Mouse (Mus musculus) midbrain, postnatal 0 days (tissue): Measurements from ENCODE around the gene Cab39l. TPM values are rescaled to one million over a fixed set of nuclear protein-coding genes. Genes with fewer than 3 reads are reported as not detected.
A peak's percentile ranks its signal among the peaks of the same experiment; 100 is the strongest.

Source experiments
- ATAC-seq: fragments of 200-750 bp; cut with Nextera tagmentation; 2 replicates; pipeline ENCODE4 v1.8.0; 2017; ENCODE audit warnings: moderate number of reproducible peaks, mild to moderate bottlenecking, moderate TSS enrichment, moderate library complexity; ENCODE audit not compliant: low FRiP score
- DNase-seq: peaks from one replicate; pipeline ENCODE4 v3.0.0-alpha.2; 2015; ENCODE audit warnings: low spot score
- H3K27ac ChIP-seq: fragments of 300-500 bp; sonication (generic); 2 replicates; pipeline ENCODE4 v1.5.1; 2014; ENCODE audit warnings: low read depth, mild to moderate bottlenecking, low read length, mixed read lengths
- H3K27me3 ChIP-seq: fragments of 300-500 bp; sonication (generic); 2 replicates; pipeline ENCODE4 v1.6.1; 2014; ENCODE audit warnings: low read length, control low read depth, mixed read lengths; ENCODE audit not compliant: insufficient read depth
- H3K36me3 ChIP-seq: fragments of 300-500 bp; sonication (generic); 2 replicates; pipeline ENCODE4 v1.6.1; 2014; ENCODE audit warnings: low read length, control low read depth, mixed read lengths; ENCODE audit not compliant: insufficient read depth
- H3K4me1 ChIP-seq: fragments of 300-500 bp; sonication (generic); 2 replicates; pipeline ENCODE4 v1.6.1; 2014; ENCODE audit warnings: mild to moderate bottlenecking, control low read depth, antibody characterized with exemption, low read length, mixed read lengths; ENCODE audit not compliant: insufficient read depth
- H3K4me2 ChIP-seq: fragments of 300-500 bp; sonication (generic); 2 replicates; pipeline ENCODE4 v1.6.1; 2014; ENCODE audit warnings: low read depth, mild to moderate bottlenecking, low read length, mixed read lengths; ENCODE audit not compliant: poor library complexity, severe bottlenecking
- H3K4me3 ChIP-seq: fragments of 300-500 bp; sonication (generic); 2 replicates; pipeline ENCODE4 v1.5.1; 2014; ENCODE audit warnings: low read depth, mild to moderate bottlenecking, low read length, moderate library complexity
- H3K9ac ChIP-seq: fragments of 300-500 bp; sonication (generic); replicated peaks from 2 replicates; pipeline ENCODE4 v1.6.1; 2014; ENCODE audit warnings: mild to moderate bottlenecking, low read length, moderate library complexity, mixed read lengths; ENCODE audit not compliant: poor library complexity, severe bottlenecking
- H3K9me3 ChIP-seq: fragments of 300-500 bp; sonication (generic); 2 replicates; pipeline ENCODE4 v1.6.1; 2016; ENCODE audit warnings: low read length, control low read depth
- CTCF ChIP-seq: IDR thresholded peaks from 2 replicates; pipeline ENCODE4 v1.5.1; 2016; ENCODE audit warnings: antibody characterized with exemption, mild to moderate bottlenecking
- WGBS: fragments of 180-500 bp; shearing (Covaris S2); extraction: QIAGEN DNeasy Blood & Tissue Kit; methylation state at CpG from one replicate; pipeline ENCODE4 v1.1.7; 2014; 5-methylcytosine and 5-hydroxymethylcytosine counted together
- polyA plus RNA-seq: library from polyadenylated mRNA; unstranded; fragments of >200 nt; fragmentation: Nextera tagmentation; extraction: Ambion mirVana; gene quantifications from 2 replicates; pipeline ENCODE4 v1.2.1, GENCODE M21; 2015
- total RNA-seq: library from RNA; depleted of rRNA; stranded (reverse); fragments of >200 nt; gene quantifications from 2 replicates; pipeline ENCODE4 v1.2.3, GENCODE M21; 2014

Gene Cab39l
- total and polyA plus RNA-seq, 2 experiments from 2014 or later = 15.1 to 26.5 TPM

- Histone ChIP-seq H3K4me1 (no peaks in the 10 kb centered on the region), H3K27ac (no peak overlapping the region), H3K4me2 (no peak overlapping the region), H3K36me3 (no peaks in the 10 kb centered on the region), H3K9ac (no peak overlapping the region), H3K9me3 (no peaks in the 10 kb centered on the region), H3K4me3 (no peak overlapping the region), H3K27me3 (no peaks in the 10 kb centered on the region)
- WGBS = 92% methylated on average over 8 of the region's 8 CpGs
- DNase-seq = no peak
- TF ChIP-seq CTCF = no peak
- ATAC-seq = no peak
These were observed 114.2 kb downstream of the Cab39l start for GRCm38 (mm10) chr14:59555018-59555417.

- no peaks in the 10 kb centered on the region for H3K4me1 ChIP-seq
- TF ChIP-seq CTCF = peak; percentile 89
- peak; percentile 32; the same call in 1 of the 2 replicates for ATAC-seq
- H3K27ac ChIP-seq = no peak overlapping the region
- DNase-seq = peak; percentile 77
- H3K9ac ChIP-seq = no peak overlapping the region
- no peaks in the 10 kb centered on the region for H3K9me3 ChIP-seq
- WGBS = 61% methylated on average over 13 of the region's 13 CpGs
- no peak overlapping the region for H3K4me2 ChIP-seq
- no peak overlapping the region for H3K4me3 ChIP-seq
- H3K27me3 ChIP-seq = no peaks in the 10 kb centered on the region
- no peaks in the 10 kb centered on the region for H3K36me3 ChIP-seq
These were observed 115.3 kb downstream of the Cab39l start for GRCm38 (mm10) chr14:59555928-59556531.

GRCm38 (mm10) chr14:59557071-59557470 is 116.3 kb downstream of the Cab39l start:
- Histone ChIP-seq H3K9me3 (no peaks in the 10 kb centered on the region), H3K4me1 (no peaks in the 10 kb centered on the region), H3K36me3 (no peaks in the 10 kb centered on the region), H3K27me3 (no peaks in the 10 kb centered on the region), H3K4me2 (no peak overlapping the region), H3K27ac (no peak overlapping the region), H3K4me3 (no peak overlapping the region), H3K9ac (no peak overlapping the region)
- no peak for ATAC-seq
- 66% methylated on average over 4 of the region's 4 CpGs for WGBS
- DNase-seq = no peak
- no peak for TF ChIP-seq CTCF

- Histone ChIP-seq H3K4me3 (no peak overlapping the region), H3K27ac (no peak overlapping the region), H3K4me2 (no peak overlapping the region), H3K36me3 (no peaks in the 10 kb centered on the region), H3K27me3 (no peaks in the 10 kb centered on the region), H3K9ac (no peak overlapping the region), H3K4me1 (no peaks in the 10 kb centered on the region), H3K9me3 (no peaks in the 10 kb centered on the region)
- 53% methylated on average over 1 of the region's 1 CpGs for WGBS
- TF ChIP-seq CTCF = no peak
- DNase-seq (no peak), ATAC-seq (no peak)
These were observed 117.1 kb downstream of the Cab39l start for GRCm38 (mm10) chr14:59557886-59558285.

- H3K9ac ChIP-seq = no peak overlapping the region
- H3K27ac ChIP-seq = no peak overlapping the region
- ATAC-seq (no peak), DNase-seq (no peak)
- no peaks in the 10 kb centered on the region for H3K4me1 ChIP-seq
- peaks cover 30% of the 10 kb centered on the region for H3K36me3 ChIP-seq
- H3K4me3 ChIP-seq = no peak overlapping the region
- no peaks in the 10 kb centered on the region for H3K27me3 ChIP-seq
- H3K9me3 ChIP-seq = no peaks in the 10 kb centered on the region
- 91% methylated on average over 6 of the region's 6 CpGs for WGBS
- H3K4me2 ChIP-seq = no peak overlapping the region
- TF ChIP-seq CTCF = no peak
These were observed 126.0 kb downstream of the Cab39l start for GRCm38 (mm10) chr14:59566756-59567155.

- DNase-seq (no peak), ATAC-seq (no peak)
- H3K9ac ChIP-seq = no peak overlapping the region
- TF ChIP-seq CTCF = no peak
- H3K36me3 ChIP-seq = peaks cover 29% of the 10 kb centered on the region
- H3K4me1 ChIP-seq = no peaks in the 10 kb centered on the region
- no peaks in the 10 kb centered on the region for H3K9me3 ChIP-seq
- WGBS = 89% methylated on average over 5 of the region's 5 CpGs
- no peak overlapping the region for H3K4me2 ChIP-seq
- H3K4me3 ChIP-seq = no peak overlapping the region
- H3K27me3 ChIP-seq = no peaks in the 10 kb centered on the region
- no peak overlapping the region for H3K27ac ChIP-seq
These were observed 135.6 kb downstream of the Cab39l start for GRCm38 (mm10) chr14:59576385-59576784.
